Mouse (Mus musculus): Measurements from ENCODE around the gene Map3k4.
"Not testable (repeated sequence)": the region's sequence is repeated elsewhere in the genome, so short reads cannot be mapped to it uniquely, and the experiment has no call there.

Gene Map3k4

DNA sequence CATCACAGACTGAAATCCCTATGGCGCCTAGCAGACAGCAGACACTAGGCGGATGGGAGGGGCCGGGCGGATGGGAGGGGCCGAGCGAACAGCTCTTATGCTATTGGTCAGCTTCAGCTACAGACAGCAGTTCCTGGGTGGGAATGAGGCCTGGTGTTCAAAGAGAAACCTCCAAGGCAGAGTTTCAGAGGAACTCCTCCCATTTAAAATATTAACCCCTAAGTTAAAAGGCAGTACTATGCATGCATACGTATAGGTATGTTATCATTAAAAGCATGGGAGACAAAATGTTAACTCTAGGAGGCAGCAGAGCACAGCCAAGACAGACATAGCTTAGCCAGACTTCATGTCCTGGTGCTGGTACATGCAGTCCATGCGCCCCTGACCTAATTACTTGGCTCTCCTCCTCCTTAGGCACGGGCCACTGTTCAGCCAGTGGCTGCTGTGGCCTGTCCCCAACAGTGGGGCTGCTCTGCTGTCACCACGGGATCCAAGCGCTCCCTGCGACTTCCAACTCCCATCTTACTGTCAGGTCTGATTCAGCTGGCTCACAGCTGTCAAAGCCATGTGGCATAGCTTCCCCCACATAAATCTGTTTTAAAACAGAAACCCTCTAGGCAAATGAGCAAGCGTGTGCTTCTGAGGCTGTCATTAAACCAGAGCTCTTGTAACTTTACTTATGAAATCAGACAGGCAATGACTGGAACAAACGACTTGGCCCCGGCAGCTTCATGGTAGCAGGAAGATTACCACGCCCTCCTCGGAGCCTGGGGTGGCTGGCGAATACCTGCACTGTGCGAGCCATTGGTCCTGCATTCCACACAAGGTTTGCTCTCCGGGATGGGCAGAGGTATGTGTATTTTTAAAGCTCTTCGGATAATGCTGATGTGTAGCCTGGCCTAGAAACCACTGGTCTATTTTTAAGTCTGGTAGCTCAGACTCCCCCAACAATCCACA, 52.3 kb downstream of the Map3k4 start:
- peak; percentile 73 for DNase-seq

DNA sequence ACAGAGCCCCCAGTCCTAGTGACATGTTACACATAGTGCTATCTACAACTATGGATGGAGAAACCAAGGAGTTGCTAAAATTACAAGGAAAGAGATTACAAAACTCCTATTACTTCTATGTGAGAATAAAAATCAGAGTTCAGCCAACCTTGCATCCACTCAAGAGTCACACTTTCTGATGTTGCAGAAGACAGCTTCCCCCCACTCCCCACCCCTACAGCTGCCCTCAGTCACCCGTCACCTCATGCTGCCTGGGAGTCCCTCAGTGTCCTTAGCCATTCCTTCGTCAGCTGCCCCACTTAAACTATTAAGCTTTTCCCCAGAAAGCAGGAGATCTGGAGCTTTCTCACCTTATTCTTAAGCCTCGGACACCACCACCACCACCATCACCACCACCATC, 54.3 kb downstream of the Map3k4 start:
- DNase-seq = no peak

DNA sequence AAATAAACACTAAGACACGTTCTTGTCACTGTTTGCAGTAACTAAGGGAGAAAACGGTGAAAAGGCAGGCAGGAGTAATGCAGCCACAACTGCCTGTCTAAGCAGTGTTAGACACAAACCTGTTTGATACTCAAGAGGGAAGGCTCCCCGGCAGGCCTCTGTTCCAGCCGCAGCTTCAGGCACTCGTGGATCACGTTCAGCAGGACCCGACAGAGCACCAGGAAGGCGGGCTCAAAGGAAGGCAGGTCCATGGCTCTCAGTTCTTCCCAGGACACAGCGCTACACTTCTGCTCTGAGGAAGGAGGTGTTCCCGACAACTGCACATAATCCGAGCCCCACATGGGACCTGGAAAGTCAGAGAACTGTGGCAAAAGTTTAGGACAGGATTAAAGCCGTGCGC, 54.8 kb downstream of the Map3k4 start:
- no peak for DNase-seq

DNA sequence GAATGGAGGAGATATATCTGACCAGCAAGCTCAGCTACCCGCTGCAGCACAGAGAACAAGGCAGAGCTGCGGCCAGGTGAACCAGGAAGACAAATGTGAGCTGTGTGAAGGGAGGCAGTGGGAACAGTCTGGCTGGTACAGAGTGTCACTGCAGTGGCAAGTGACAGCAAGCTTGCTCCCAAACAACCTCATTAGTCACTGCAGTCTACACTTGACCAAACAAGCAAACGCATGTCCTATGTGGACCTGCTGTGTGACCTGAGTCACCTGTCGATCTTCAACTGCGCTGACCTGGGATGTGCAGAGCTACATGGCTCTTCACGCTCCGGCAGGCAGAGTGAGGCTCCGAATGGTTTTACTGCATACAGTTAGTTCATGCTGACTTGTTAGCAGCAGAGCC, 55.7 kb downstream of the Map3k4 start:
- no peak for DNase-seq

DNA sequence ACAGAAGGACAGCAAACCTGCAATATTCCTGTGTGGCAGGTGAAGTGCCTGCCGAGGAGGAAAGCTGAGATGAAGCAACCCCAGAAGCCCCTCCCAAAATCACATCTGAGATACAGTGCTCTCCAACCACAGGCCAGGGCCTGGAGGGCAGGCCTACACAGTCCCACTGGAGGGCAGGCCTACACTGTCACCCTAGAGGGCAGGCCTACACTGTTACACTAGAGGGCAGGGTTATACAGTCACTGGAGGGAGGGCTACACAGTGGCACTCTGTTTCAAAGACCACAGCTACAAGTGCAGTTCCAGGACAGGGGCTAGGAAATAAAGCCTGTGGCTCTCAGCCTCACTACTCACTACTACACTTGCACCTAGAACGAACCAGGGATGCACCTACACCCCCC, 56.7 kb downstream of the Map3k4 start:
- DNase-seq = no peak

DNA sequence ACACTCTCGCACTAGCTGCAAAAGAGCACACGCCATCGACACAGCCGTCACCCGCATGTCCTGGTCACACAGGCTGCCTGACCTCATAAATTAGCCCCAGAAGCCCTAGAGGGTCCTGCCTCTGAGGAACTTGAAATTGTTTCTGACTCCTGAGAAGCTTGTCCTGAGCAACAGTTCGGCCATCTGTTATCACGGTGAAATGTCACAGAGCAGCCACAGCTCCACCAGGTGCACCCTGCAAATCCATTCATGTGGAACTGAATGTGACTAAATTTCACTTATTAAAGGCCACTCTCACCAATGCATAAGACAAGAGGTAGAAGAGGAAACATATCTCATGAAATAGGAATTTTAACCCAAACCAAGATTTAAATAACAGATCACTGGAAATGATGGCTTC, 57.2 kb downstream of the Map3k4 start:
- DNase-seq = no peak

DNA sequence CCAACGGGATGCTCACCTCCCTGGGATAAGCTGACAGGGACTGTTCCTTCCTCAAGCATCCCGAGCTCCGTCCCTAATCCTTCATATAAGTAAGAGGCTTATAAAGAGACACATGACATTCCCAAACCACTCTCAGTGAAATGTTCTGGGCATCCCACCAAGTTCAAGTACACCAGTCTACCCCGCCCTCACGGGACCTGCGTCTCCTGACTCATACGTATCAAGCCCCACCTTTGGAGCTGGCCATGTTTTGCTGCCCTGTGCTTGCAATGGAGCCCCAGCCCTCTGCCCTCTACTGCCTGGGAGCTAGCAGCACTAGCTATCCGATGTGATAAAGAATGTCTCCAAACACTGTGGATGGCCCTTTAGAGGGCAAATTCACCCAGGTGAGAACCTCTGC, 58.6 kb downstream of the Map3k4 start:
- DNase-seq = no peak

DNA sequence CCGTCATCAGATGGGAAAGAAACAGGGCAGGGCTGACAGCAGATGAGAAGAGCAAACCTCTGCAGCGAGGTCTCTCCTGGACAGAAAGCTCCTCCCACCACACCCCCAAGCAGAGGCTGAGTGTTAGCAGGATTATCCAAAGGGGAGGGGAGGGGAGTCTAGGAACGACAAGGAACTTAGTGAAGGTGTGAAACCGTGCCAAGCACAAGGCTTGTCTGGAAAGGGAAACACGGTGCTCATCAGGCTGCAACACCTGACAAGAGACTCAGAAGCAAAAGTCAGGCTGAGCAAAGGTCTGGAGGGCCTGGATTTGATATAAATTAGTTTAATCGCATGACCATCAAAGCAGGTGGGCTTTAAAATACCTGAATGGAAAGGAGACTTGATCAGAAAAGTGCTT, 60.1 kb downstream of the Map3k4 start:
- DNase-seq = no peak

DNA sequence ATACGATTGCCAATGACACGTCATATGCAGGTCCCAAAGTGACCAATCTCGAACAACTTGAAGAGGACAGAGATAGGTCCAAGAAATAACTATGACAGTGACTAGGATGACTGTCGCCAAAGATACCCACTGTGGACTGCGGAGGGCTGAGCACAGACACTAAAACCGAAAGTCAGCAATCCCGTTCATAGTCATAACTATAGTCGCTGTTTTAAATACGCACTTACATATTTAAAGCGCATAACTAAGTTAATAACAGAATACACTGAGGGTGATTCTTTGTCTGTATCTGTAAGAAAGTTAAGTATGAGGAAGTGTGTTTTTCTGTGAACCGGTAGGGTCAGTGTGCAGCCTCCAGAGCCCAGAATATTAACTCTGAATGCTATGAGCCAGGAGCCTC, 62.5 kb downstream of the Map3k4 start:
- no peak for DNase-seq

DNA sequence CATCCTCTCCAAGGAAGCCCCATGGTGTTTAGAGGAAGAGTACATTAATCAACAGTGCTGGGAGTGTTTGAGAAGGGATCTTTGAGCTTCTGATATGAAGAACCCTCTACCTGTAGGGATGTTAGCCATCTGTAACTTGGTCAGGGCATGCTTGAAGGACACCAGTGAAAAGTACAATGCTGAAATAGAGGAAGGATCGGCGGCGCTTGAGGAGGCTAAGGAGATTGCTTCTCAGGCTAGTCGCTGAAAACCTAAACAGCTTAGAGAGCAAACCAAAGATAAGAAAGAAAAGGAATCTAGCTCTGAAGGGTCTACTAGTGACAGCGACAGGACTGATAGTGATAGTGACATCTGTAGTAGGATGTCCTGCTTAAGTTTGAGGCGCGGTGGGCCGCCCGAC, 68.0 kb downstream of the Map3k4 start:
- no peak for DNase-seq

DNA sequence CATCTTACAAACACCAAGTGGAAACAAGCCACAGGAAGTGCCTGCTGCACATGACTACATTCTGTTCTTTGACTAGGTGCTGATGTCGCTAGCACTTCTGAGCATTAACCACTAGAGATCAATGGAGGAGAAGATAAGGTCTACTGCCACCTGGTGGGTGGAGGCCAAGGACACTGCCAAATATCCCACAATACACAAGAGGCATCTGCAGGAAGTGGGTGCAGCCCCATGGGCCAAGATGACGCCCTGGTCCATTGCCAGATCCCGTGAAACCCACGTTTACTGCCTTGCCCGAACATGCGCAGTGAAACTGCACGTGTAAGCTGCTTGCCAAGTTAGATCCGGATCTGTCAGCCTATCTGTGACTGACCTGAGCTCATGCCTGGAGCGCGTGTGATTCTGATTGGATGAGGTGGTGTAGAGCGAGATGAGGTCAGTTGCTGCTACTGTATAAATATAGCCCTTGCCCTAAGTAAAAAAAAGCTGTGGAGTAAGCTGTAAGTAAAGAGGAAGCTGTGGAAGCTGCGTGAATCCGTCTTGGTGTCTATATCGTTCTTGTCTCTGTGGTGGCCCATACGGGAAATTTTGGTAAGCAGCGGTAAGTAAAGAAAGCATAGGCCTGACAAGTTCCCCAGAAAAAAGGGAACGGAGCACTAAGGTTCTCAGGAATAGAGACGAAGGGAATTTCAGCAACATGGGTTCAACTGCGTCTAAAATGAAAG, 68.7 kb downstream of the Map3k4 start:
- DNase-seq = no peak

DNA sequence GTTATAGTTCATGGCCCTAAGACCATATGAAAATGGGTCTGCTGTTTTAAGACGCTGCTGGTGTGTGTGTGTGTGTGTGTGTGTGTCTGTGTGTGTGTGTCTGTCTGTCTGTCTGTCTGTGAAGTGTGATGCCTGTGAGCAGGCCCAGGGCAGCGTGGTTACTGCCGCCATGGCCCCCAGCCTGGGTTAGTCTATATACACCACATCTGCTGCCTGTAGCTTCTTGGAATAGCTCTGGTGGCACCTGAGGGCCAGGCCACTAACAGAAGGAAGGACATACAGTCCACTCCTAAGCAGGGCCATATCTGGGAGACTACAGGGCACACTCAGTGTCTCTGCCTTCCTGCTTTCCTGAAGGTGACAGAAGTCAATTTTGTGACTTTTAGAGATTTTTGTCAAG, 77.9 kb downstream of the Map3k4 start:
- no peak for DNase-seq

DNA sequence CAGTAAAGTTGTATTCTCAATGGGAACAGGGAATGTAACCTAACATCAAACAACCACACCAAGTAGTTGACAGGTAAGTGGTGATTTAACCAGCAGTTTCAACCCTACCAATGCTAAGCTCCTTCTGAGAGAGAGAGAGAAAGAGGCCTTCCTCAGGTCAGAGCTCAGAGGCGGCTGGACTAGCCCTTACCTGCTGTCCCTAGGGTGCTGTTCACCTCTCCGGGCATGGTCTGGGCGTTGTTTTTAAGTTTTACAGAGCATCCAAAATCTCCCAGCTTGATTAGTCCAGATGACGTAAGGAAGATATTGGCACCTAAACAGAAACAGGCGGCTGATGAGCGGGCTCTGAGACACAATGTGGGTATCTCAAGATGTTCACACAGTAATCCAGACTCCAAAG, 85.9 kb downstream of the Map3k4 start:
- no peak for DNase-seq

DNA sequence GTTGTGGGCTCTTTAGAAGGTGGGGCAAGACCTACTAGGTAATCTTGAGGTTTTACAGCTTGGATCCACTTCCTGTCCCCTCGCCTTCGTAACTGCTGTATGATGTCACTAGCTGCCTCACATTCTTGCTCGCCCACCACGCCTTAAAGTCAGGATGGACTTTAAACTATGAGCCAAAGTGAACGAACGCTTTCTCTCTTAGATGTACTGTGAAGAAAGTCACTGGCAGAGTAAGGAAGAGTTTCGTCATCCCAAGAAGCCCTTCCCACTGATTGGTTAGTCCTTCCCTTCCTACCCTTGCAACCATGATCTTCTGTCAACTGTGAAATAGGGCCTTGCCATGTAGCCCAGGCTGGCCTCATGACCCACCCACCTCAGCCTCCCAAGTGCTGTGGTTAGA, 87.5 kb downstream of the Map3k4 start:
- DNase-seq = no peak

DNA sequence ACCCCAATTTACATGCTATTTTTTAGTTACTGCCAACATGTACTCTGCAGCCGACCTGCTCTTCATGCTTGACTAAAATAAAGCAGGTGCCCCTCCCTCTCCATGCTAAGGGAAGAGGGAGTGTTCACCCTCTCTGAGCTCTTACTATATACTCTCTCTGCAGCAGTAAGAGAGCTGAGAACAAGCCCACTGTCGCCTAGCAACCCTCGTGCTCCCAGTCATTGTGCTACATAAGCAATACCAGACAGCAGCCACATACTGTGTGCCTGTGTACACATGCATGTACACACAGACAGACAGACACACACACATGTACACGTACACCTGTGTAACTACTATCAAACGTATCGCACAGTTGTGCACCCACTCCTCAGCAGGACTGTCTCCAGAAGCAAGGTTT, 88.4 kb downstream of the Map3k4 start:
- DNase-seq = no peak

DNA sequence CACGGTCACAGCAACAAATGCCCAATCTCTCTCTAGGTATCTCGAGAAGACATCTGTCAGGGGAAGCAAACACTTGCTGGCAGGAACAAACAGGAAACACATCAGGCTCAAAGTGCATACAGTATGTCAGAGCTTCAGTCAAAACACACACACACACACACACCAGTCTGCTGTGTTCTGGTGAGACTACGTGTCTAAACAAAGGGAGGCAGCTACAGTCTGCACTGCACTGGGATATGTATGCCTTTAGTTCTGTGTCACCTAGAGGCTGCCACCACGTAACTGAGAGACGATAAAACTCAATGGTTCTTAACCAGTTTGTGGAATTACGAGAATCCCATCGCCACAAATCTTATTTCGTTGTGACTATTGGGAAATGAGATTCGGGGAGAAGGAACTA, 88.8 kb downstream of the Map3k4 start:
- DNase-seq = no peak

DNA sequence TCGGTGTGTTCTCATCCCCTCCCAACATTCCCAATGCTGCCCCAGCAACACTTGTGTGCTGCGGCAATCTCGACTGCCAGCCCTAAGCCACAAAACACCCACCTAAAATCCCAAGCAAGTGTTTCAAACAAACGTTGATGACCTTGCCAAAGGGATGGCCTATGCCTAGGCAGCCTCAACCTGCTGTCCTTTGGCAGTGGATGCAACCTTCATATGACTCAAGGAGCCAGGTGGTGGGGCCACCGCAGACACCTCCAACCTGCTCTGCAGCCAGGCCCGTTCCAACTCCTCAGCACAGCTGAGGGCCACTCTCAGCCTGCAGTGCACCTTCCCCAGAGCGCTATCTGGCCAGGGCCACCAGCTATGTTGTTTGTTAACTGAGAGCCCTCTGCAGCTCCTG, 90.1 kb downstream of the Map3k4 start:
- DNase-seq = no peak

DNA sequence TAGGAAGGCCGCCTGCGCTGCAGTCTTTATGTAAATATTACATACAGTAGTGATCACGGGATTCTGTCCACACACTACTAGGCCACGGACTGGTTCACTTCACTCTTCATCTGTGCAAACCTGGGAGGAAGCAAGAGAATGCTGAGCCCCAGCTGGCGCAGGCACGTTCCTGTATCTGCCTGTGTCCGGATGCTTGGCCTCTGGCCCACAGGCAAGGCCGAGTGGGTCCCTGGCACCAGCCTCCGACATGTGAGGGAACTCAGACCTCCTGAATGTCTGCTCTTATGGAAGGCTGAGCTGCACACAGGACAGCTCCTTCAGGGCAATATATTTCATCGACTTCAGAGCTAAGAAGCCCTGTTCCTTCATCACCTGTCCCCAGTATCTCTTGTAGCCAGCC, 90.6 kb downstream of the Map3k4 start:
- no peak for DNase-seq

DNA sequence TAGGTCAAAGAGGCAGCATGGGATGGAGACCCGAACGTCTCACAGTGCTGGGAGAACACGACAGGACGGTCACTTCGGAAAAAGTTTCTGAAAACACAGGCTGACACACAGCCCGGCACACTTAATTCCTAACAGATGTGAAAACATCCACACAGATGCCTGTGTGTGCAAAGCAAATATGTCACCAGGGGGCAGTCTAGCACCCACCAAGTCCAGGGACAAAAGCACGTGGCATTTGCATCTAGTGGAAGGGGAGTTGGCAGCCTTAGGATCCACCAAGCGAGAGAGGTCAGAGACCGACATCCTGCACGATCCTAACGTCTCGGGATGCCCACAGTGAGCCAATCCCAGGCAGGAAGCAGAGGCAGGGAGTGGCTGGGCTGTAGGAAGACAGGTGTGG, 92.0 kb downstream of the Map3k4 start:
- no peak for DNase-seq

DNA sequence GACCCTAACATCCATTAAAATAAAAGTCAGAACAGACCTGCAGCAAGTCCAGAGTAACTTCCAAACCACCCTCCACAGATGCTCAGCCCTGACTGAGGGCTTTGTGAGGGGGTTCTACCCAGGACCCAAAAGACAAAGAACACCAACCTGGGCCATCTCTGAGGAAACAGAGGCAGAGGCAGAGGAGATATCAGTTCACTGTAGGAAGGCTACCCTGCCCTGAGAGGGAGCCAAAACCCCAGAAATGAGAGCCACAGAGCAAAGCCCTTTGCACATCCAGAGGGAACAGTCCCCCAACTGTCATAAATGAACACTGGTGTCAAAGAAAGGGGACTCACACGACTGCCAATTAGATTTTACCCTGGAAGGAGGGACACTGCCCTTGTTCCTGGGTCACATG, 93.4 kb downstream of the Map3k4 start:
- DNase-seq = no peak

DNA sequence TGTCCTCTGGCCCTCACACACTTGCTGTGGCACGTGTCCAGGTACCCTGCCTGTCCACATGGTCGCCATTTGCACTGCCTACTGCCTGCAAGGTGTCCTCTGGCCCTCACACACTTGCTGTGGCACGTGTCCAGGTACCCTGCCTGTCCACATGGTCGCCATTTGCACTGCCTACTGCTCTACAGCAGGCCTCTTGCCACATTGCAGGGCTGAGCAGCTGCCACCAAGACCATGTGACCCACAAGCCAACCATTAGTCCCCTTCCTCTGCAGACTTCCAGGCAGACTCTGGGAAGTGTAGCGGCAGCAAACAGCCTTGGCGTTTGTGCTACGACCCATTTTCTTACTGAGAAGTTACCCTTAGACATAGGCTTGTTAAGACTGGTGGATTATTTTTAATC, 94.0 kb downstream of the Map3k4 start:
- DNase-seq = not testable (repeated sequence)

DNA sequence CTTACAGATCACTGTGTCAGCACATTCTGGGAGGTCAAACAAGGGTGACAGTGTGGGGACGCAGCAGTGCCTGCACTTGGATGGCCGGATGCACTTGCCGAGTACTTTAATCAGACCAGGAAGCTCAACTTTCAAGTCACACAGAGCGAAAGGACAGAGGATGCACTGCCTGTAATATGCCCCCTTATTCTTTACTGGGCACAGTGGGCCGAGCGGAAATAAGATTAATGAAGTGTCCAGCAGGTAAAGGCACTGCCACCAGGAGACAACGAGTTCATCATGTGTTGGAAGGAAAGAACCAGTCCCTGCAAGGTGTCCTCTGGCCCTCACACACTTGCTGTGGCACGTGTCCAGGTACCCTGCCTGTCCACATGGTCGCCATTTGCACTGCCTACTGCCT, 94.5 kb downstream of the Map3k4 start:
- no peak for DNase-seq

DNA sequence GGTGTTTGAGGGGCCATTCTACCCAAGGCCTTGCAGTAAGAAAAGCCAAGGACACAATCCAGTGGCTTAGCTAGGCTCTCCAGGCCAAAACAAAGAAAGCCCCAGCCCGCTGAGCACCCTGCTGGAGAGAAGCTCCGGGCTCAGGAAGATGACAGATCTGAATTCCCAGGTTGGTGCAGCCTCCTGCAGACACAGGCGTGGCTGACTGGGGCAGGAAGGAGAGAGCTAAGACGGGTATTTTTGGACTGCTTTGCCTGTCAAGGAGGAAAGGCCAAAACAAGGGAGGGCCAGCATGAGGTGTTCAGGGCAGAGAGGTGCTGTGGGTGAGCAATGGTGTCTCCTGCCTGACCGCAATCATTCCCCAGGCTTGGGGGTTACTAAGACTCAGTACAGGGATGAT, 94.9 kb downstream of the Map3k4 start:
- no peak for DNase-seq

DNA sequence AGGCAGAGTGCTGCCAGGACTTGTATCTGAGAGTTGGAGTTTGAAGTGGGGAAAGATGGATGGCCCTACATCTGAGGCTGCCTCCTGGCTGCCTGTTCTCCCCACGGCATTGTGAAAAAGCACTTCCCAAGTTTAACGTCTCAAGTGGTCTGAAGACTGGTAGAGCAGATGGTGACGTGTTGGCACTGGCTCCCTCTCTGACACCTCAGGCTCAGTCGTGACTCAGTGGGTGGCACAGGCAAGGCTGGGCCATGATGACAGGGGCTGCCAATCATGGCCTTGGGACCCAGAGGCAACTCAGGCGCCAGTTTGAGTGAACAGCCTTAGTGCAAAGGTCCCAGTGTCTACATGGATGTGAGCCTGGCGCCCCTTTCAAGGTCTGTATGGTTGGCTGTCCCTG, 96.7 kb downstream of the Map3k4 start:
- DNase-seq = peak; percentile 83
